Mouse (Mus musculus) liver, postnatal 0 days (tissue): ENCODE results near the gene Iqcd.

ENCODE experiments used
- CTCF ChIP-seq: sonication (generic); IDR thresholded peaks from 2 replicates; pipeline ENCODE4 v1.5.1; 2016; ENCODE audit warnings: antibody characterized with exemption, low read depth
- EP300 ChIP-seq: IDR thresholded peaks from 2 replicates; pipeline ENCODE4 v1.6.1; 2016; ENCODE audit warnings: antibody characterized with exemption, low read depth, mild to moderate bottlenecking

DNA sequence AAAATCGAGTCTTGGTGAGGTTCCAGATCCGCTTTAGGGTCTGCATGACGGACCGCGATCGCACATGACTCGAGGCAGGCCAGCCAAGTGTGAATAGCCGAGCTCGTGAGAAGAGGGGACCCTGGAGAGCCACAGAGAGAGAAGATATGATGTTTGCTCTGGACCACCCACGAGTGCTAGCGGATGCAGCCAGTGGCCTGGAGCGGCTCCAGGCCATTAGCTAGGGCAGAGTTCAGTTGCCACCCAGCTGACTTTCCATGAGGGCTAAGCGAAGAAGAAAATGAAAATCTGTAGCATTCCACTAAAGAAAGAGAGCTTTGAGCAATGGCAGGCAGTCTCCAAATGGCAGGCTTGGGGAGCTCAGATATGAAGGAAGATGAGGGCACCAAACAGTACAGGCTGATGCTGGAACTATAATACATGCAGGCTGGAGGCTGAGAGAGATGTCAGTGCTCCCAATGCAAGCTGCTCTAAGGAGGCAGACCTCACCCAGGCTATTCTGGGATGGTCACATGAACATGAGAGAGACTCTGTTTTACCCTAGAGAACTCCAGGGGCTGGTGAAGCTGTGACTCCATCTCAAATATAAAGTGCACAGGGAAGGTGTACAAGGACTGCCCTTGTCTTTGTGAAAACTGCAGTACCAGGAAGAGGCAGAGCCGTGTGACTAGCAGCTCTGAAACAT lies 17.6 kb upstream of the Iqcd start:
- TF ChIP-seq CTCF = no peak
- no peak for TF ChIP-seq EP300
